Mouse (Mus musculus) monocyte, adult 2 months (primary cell): Measurements from ENCODE around the gene Prpf3.
"Not testable (repeated sequence)": the region's sequence is repeated elsewhere in the genome, so short reads cannot be mapped to it uniquely, and the experiment has no call there.

Source experiments
- DNase-seq, 2 experiments: peaks; one replicate each; pipeline ENCODE4 v3.0.0; 2022; ENCODE audit warnings: low spot score in 2 of 2, low read depth in 1 of 2

Gene Prpf3

DNA sequence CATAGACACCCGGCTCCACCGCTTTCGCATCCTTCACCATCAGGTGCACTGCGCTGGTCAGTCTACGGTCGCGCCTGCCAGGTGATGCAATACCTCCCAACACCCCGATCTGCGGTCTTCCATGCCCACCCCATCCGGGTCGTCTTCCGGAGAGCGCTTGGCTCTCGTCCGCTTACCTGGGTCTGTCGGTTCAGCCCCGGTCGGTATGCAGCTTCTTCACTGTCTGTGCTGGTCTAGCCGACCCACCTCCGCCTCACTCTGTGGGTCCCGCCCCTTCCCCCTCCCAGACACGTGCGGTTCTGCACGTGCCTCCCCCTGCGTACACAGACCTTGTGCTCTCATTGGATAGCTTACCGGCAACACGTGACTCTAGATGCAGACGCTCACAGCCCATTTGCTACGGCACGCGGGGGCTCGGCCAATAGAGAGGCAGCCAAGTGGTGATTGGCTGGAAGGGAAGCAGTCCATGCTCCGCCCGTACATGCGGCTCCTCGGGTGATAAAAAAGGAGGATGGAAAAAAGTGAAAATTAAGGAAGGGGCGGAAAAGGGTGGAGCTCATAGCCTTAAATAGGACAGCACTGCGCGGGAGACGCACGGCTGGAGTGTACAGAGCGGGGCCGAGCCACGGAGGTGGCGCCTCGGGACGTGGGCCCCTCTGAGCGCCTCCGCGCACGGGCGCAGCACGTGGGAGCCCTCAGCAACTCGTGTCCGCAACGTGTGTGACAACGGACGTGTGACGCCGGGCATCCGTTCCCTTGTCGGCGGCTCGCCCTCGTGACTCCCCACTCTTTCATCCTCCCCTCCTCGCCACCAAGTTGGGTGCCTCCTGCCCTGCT is 26.5 kb upstream of the Prpf3 start, which contains the start of gene Ciart:
Gene Ciart (minus strand): TSS at position 273 of the 837 bp plus-strand sequence.
- DNase-seq = peak; percentile 81 to 83

DNA sequence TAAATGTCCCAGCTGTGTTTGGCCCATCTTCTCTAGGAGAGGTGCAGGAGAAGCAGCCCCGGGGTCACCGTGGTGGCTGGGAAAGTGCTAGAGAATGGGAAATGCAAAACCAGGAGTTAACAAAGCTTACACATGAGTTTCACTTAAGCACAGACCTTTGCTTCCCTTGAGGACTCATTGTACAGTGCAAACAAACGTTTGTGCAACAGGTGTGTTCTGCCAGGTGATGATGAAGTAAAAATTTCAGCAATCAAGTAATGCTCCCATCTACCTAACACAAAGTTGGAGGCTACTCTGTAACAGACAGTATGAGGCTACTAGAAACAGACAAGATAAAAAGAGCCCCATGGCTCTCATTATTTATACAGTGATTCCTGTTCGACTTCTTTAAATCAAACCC is 23.4 kb upstream of the Prpf3 start:
- no peak for DNase-seq

DNA sequence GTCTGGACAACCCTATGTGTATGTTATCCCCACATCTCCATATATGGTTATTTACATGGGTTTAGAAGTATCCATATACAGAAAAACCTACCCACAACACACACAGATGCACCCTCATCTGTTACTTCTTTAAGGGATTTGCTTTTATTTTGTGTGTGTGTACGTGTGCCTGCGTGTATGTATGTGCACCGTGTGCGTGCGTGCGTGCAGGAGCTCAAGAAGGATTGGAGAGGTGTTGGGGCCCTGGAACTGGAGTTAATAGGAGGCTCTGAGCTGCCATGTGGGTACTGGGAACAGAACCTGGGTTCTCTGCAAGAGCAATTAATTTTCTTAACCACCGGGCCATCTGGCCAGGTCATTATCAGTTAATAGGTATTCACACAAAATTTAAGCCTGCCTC is 16.4 kb upstream of the Prpf3 start:
- DNase-seq = no peak

DNA sequence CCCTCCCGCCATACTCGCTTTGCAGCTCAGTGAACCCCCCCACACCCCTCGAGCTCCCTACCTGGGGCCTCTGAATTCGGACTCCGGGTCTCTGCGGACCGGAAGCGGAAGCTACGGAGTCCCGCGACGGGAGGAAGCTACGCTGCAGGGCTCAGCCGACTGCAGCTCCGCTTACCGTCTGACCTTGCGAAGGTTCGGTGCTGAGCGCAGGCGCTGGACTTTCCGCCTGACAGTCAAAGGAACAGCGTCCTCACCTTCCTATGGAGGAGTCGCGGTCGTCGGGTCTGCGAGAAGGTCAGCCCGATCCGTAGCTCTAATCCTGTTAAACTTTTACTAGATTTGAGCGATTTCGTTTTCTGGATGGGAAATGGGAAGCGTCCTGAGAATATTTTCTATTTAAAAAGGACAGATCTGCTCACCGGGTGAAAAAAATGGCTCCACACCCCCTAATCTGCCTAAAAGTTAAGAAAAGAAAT is 15.7 kb upstream of the Prpf3 start, which contains the start of gene Mrps21:
Gene Mrps21 (minus strand): TSS at position 128 of the 476 bp plus-strand sequence.
- peak; percentile 50 to 69 for DNase-seq

DNA sequence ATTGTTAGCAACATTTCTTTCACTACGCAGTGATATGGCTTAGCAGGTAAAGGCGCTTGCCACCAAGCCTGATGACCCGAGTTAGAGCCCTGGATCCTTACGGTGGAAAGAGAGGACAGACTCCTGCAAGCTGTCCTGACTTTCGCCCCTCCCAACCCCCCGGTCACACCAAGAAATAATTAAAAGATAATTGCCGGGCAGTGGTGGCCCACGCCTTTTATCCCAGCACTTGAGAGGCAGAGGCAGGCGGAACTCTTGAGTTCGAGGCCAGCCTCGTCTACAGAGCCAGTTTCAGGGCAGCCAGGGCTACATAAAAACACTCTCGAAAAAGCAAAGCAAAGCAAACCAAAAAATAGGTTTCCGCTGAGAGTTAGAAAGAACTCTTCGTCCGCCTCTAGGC is 15.3 kb upstream of the Prpf3 start:
- no peak for DNase-seq

DNA sequence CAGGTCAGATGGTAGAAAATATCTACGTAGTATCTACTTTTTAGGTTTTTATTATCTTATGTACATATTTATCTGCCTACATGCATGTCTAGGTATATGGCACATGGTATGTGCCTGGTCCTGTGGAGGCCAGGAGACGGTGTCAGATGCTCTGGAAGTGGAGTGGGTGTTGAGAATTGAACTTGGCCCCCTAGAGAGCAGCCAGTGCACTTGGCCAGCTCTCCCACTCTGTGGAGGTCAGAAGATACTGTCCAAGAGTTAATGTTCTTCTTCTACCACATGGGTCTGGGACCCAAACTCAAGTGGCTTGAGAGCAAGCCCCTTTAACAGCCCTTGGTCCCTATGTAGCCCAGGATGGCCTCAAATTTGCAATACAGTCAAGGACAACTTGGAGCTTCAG is 11.7 kb upstream of the Prpf3 start:
- DNase-seq = no peak

DNA sequence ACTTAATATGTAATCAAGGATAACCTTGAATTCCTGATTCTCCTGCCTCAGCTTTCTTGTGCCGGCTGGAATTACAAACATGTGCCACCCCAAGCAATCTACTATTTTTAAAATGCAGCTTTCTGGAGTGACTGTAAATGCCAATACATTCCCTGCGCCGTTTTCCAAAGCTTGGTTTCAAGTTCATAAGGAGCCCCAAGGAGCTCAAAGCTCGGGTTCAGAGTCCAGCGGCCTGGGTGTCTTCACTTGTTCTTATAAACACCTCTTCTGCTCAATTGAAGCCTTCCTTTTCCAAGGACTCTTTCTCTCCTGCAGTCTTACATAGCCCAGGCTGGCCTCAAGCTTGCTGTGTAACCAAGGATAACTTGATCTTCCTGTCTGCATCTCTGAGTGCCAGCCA is 10.4 kb upstream of the Prpf3 start:
- DNase-seq = no peak

DNA sequence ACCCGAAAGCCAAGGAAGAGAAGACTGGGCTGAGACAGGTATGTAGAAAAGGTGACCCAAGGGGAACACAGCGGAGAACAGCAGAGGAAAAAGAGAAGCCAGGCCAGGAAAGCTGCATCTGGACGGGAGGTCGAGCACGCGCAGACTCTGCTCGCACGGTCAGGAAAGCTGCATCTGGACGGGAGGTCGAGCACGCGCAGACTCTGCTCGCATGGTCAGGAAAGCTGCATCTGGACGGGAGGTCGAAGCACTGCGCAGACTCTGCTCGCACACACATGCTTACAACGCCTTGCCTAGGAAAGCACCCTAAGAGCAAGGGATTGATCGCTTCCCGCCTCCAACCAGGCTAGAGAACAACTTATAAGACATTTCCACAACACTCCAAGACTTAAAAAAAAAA is 9.9 kb upstream of the Prpf3 start:
- DNase-seq = no peak

DNA sequence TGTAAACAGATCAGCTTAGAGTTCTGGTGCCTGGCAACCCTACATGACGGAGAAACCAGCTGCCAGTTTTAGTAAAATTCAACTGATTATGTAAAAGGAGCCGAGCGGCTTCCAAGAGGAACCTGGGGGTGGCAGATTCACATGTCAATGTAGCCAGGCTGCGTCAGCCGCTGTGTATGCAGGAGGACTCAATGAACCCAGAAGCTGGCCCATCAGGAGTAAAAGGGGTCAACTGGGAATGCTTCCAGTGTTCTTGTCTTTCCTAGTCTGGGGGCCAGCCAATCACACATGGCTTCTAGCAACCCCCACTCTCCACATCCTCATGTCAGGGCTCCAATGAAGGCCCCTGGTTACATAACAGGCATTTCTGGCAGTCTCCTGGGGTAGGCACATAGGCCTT is 9.4 kb upstream of the Prpf3 start:
- DNase-seq = no peak

DNA sequence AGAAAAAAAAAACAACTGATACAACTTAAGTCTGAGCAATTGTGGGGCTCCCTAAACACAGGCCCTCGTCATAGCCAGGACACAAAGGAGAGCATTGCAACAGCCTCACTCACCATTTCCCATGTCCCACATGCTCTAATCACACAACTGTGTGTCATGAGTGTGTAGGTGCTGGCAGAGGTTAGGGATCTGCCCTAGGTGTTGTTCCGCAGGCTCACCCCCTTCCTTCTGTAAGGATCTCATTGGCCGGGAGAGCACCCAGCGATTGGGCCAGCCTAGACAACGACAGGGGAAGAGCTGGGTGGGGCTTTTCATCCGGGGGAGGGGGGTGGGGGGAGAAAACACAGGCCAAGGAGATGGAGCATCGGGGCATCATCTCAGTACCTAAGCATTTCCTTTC is 7.9 kb upstream of the Prpf3 start:
- DNase-seq = no peak

DNA sequence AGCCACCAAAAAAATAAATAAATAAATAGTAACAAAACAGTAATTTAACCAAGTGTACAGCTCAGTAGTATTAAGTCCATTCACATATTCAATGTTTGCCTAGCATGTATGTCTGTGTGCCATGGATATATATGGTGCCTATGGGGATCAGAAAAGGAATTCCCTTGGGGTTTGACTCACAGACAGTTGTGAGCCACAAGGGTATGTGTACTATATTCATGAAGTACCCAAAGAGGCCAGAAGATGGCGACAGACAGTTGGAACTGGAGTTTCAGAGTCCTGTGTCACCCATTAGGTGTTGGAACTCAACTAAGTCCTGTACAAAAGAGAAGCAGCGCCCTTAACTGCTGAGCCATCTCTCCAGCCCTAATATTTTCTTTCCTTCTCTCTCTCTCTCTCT is 6.1 kb upstream of the Prpf3 start:
- DNase-seq = peak; percentile 45 to 62

DNA sequence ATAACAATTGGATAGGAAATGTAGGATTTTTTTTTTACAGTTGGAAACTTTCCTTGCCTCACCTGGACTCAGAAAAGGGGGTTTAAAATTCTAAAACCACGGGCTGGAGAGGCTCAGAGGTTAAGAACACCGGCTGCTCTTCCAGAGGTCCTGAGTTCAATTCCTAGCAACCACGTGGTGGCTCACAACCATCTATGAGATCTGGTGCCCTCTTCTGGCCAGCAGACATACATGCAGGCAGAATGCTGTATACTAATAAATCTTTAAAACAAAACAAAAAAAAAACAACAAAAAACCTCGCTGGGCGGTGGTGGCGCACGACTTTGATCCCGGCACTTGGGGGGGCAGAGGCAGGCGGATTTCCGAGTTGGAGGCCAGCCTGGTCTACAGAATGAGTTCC is 5.5 kb upstream of the Prpf3 start:
- DNase-seq = no peak

DNA sequence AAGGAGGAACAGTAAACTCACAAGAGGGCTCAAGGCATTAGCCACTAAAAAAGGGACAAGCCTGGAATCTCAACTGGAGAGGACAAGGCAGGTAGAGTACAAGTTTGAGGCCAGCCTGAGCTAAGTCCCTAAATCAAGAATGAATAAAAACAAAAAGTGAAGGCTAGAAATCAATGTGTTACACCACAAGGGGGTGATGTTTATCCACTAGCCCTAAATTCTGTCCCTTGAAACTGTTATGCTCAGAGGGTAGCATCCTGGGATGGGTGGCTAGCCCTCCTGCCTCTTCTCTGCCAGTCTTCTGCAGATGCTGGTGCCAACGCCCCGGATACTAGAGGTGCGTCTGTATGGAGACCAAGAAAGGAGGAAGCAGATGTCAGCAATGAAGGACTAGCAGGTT is 4.6 kb upstream of the Prpf3 start:
- no peak for DNase-seq

DNA sequence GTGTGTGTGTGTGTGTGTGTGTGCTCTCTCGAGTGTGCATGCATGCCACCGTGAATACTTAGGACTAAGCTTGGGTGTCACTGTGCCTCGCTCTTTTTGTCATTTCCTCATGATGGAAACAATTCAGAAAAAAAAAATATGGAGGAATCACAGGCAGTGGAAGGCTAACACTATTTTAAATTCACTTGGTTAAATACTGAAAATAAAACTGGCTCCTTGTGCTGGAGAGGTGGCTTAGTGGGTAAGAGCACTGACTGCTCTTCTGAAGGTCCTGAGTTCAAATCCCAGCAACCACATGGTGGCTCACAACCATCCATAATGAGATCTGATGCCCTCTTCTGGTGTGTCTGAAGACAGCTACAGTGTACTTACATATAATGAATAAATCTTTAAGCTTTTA is 2.6 kb upstream of the Prpf3 start:
- not testable (repeated sequence) for DNase-seq

DNA sequence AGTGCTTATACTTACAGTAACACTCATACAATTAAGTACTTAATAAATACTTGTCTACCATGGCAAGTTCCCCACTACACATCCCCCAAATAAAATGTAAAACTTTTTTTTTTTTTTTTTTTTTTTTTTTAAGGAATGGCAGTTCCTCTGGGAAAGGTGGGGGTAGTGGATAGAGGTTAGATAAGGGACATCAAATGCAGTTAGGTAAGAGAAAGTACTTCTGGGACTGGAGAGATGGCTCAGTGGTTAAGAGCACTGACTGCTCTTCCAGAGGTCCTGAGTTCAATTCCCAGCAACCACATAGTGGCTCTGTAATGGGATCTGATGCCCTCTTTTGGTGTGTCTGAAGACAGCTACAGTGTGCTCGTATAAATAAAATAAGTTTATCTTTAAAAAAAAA is 1.4 kb upstream of the Prpf3 start:
- not testable (repeated sequence) for DNase-seq

DNA sequence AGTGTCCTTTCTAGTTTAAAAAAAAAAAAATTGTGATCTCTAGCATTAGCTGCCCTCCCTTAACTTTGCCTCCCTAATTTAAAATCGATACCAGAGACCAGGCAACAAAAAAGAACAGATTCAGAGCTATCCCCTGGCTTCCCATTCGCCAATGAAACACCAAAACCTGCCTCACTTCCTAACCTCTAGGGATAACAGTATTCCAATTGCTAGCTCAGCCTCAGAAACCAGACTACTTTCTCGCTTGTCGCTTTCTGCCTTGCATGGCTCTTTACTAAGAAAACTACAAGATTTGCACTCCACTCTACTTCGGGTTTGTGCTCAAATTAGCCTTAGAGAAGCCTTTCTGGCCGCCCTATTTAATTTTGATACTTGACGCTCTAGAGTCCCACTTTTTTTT is 430 bp upstream of the Prpf3 start:
- DNase-seq = no peak

DNA sequence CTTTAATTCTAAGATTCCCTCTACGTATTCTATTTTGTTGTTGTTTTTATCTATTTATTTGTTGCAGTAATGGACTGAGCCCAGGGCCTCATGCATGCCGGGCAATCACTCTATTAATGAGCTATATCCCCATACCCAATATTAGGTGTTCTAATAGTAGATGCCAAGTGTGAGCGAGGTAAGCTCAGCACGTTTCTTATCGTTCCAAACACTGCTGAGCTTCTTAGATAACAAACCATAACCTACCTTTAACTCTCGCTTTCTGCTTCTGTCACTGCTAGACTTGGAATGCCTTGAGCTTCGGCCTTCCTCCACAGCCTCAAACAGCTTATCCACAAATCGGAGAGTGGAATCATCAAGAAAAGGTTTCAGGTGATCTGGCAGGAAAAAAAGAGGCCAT is 4.4 kb downstream of the Prpf3 start:
- DNase-seq = no peak

DNA sequence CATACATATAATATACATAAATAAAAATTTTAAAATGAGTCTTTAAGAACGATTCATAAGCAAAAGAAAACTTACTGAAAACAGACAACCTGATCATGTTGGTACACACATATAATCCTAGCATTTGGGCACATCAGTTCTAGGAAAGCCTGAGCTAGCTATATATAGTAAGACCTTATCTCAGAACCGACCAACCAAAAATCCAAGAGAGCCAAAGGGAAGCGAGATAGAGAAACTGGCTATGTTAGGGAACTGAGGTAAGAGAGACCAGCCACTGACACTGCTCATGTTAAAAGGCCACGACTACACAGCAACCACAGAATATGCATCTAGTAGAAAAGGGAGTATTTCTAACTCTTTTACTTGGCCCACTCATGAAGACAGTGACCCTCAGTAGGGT is 5.1 kb downstream of the Prpf3 start:
- DNase-seq = no peak

DNA sequence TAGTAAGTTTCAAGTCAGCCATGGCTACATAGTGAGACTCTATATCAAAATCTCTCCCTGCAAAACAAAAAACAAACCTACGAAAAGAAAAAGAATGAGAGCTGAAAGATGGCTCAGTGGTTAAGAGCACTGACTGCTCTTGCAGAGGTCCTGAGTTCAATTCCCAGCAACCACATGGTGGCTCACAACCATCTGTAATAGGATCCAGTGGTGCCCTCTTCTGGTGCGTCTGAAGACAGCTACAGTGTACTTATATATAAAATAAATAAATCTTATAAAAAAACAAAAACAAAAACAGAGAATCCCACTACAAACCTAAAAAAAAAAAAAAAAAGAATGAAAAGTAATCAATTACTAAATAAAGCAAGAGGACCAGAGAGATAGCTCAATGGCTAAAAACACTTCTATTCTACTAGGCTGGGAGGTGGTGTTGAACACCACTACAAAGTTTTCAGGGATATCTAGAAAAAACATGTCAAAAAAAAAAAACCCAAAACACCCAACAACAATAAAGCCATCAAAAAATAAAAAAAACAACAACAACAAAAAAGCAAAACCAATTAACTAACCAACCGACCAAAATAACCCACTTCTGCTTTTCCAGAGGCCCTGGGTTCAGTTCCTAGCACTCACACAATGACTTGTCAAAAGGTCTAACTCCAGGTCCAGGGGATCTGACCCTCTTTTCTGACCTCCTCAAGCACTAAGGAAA is 13.0 kb downstream of the Prpf3 start:
- no peak for DNase-seq

DNA sequence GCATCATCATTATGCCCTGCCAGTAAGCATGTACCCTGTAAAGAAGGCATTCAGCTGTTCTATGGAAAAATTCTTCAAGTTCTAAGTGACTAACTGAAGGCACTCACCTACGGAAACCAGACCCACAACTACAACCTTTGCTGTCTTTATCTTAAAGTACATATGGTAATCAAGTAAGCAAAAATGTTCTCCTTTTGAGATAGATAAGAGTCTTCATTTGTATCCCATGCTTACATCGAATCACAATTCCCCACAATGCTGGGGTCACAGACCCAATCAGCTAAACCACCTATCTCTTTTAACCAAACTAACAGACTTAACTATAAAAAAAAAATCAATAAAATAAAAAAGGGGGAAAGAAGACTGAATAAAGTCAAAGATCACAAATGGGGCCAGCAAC is 16.4 kb downstream of the Prpf3 start:
- no peak for DNase-seq

DNA sequence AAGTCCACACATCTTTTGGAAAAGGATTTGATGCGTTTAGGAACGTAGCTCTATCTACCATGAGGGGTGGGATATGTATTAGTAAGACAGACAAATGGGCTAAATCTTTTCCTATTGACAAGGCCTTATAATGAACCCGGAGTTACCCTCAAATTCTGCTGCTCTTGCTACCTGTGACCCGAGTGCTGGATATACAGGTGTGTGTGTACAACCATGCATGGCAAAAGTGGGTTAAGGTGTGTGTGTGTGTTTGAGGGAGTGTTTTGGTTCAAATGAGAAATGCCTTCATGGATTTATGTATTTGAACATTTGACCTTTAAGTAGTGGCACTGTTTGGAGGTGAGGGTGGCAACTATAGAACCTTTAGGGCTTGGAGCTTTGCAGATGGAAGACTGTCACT is 26.6 kb downstream of the Prpf3 start:
- no peak for DNase-seq

DNA sequence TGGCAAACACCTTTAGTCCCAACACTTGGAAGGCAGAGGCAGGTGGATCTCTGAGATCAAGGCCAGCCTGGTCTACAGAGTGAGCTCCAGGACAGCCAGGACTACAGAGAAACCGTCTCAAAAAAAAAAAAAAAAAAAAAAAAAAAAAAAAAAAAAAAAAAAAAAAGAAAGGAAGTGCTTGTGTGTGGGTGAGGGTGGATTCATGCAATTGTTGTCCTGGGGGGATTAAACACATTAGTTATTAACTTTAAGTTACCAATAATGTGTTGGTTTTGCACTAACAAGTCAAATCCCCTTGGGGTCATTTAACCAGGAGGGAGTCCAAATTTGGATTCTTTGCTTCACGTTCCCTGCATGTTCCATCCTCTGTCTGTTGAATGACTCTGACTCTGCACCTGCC is 29.4 kb downstream of the Prpf3 start:
- no peak for DNase-seq
